Mouse (Mus musculus) forebrain, embryonic 14.5 days (tissue): ENCODE data around the gene Cdpf1. TPM values are rescaled to one million over a fixed set of nuclear protein-coding genes. Genes with fewer than 3 reads are reported as not detected.

Experiments
- ATAC-seq: fragments of 200-750 bp; cut with Nextera tagmentation; 2 replicates; pipeline ENCODE4 v1.8.0; 2017; ENCODE audit warnings: mild to moderate bottlenecking, moderate library complexity
- DNase-seq: peaks from one replicate; pipeline ENCODE4 v3.0.0-alpha.2; 2015; ENCODE audit warnings: low spot score
- H3K27ac ChIP-seq: fragments of 300-500 bp; sonication (generic); 2 replicates; pipeline ENCODE4 v1.5.1; 2014; ENCODE audit warnings: low read depth, mild to moderate bottlenecking, control low read depth, low read length, moderate library complexity
- H3K27me3 ChIP-seq: fragments of 300-500 bp; sonication (generic); replicated peaks from 2 replicates; pipeline ENCODE4 v1.6.1; 2014; ENCODE audit warnings: low read length, control low read depth, mixed read lengths; ENCODE audit not compliant: control insufficient read depth, insufficient read depth
- H3K36me3 ChIP-seq: fragments of 300-500 bp; sonication (generic); 2 replicates; pipeline ENCODE4 v1.6.1; 2014; ENCODE audit warnings: low read length, control low read depth; ENCODE audit not compliant: control insufficient read depth, insufficient read depth
- H3K4me1 ChIP-seq: fragments of 300-500 bp; sonication (generic); 2 replicates; pipeline ENCODE4 v1.6.1; 2014; ENCODE audit warnings: antibody characterized with exemption, low read length, control low read depth; ENCODE audit not compliant: control insufficient read depth, insufficient read depth
- H3K4me2 ChIP-seq: fragments of 300-500 bp; sonication (generic); 2 replicates; pipeline ENCODE4 v1.6.1; 2014; ENCODE audit warnings: mild to moderate bottlenecking, control low read depth, low read length
- H3K4me3 ChIP-seq: fragments of 300-500 bp; sonication (generic); 2 replicates; pipeline ENCODE4 v1.5.1; 2014; ENCODE audit warnings: low read depth, low read length, control low read depth
- H3K9ac ChIP-seq: fragments of 300-500 bp; sonication (generic); 2 replicates; pipeline ENCODE4 v1.6.1; 2014; ENCODE audit warnings: mild to moderate bottlenecking, low read length, control low read depth, moderate library complexity
- H3K9me3 ChIP-seq: fragments of 300-500 bp; sonication (generic); replicated peaks from 2 replicates; pipeline ENCODE4 v1.6.1; 2016; ENCODE audit warnings: low read length, control low read depth, mixed read lengths; ENCODE audit not compliant: control insufficient read depth
- WGBS: fragments of 180-500 bp; shearing (Covaris S2); extraction: QIAGEN DNeasy Blood & Tissue Kit; methylation state at CpG from one replicate; pipeline ENCODE4 v1.1.7; 2014; 5-methylcytosine and 5-hydroxymethylcytosine counted together
- polyA plus RNA-seq: library from polyadenylated mRNA; unstranded; fragments of >200 nt; fragmentation: Nextera tagmentation; extraction: Ambion mirVana; gene quantifications from 2 replicates; pipeline ENCODE4 v1.2.1, GENCODE M21; 2014

The Cdpf1 gene
- polyA plus RNA-seq, 1 experiment from 2014 or later, result 29.5 TPM

GRCm38 (mm10) chr15:85835335-85835734 lies 23.8 kb upstream of the Cdpf1 start:
- ATAC-seq (no peak), DNase-seq (no peak)
- H3K9me3 ChIP-seq, result no peaks in the 10 kb centered on the region
- no peaks in the 10 kb centered on the region for H3K27me3 ChIP-seq
- H3K4me2 ChIP-seq, result no peak overlapping the region
- no peak overlapping the region for H3K9ac ChIP-seq
- H3K4me3 ChIP-seq, result no peak overlapping the region
- no peaks in the 10 kb centered on the region for H3K36me3 ChIP-seq
- H3K27ac ChIP-seq, result no peak overlapping the region
- H3K4me1 ChIP-seq, result peaks cover 9% of the 10 kb centered on the region
- WGBS, result 53% methylated on average over 3 of the region's 3 CpGs

GRCm38 (mm10) chr15:85832599-85832998 lies 21.1 kb upstream of the Cdpf1 start:
- WGBS, result 53% methylated on average over 8 of the region's 8 CpGs
- no peaks in the 10 kb centered on the region for H3K27me3 ChIP-seq
- H3K27ac ChIP-seq, result no peak overlapping the region
- ATAC-seq (no peak), DNase-seq (no peak)
- H3K4me1 ChIP-seq, result peaks cover 9% of the 10 kb centered on the region
- no peaks in the 10 kb centered on the region for H3K36me3 ChIP-seq
- H3K9me3 ChIP-seq, result no peaks in the 10 kb centered on the region
- H3K9ac ChIP-seq, result peak overlapping the region; percentile 59
- peak overlapping the region; percentile 81 for H3K4me2 ChIP-seq
- peak overlapping the region; percentile 48 for H3K4me3 ChIP-seq

- Histone ChIP-seq H3K27ac (no peak within 1 kb of the TSS), H3K4me1 (peaks cover 9% of the 10 kb centered on the region), H3K4me2 (peak within 1 kb of the TSS; percentile 81), H3K36me3 (no peaks in the 10 kb centered on the region), H3K27me3 (no peaks in the 10 kb centered on the region), H3K4me3 (peak within 1 kb of the TSS; percentile 48), H3K9me3 (no peaks in the 10 kb centered on the region), H3K9ac (peak within 1 kb of the TSS; percentile 59)
- WGBS, result 1% methylated on average over 27 of the region's 27 CpGs
- DNase-seq, result peak; percentile 72
- peak; percentile 91 for ATAC-seq
Measured at GRCm38 (mm10) chr15:85831954-85832590, 20.6 kb upstream of the Cdpf1 start, which contains the start of gene Ttc38. Ttc38 (plus strand) TSS chr15:85832306.

GRCm38 (mm10) chr15:85829470-85829869 lies 18.0 kb upstream of the Cdpf1 start:
- ATAC-seq (no peak), DNase-seq (no peak)
- no peaks in the 10 kb centered on the region for H3K36me3 ChIP-seq
- H3K27me3 ChIP-seq, result no peaks in the 10 kb centered on the region
- H3K4me3 ChIP-seq, result no peak overlapping the region
- no peak overlapping the region for H3K4me2 ChIP-seq
- WGBS, result 70% methylated on average over 5 of the region's 5 CpGs
- H3K9me3 ChIP-seq, result no peaks in the 10 kb centered on the region
- no peak overlapping the region for H3K9ac ChIP-seq
- H3K27ac ChIP-seq, result no peak overlapping the region
- peaks cover 9% of the 10 kb centered on the region for H3K4me1 ChIP-seq

- H3K27me3 ChIP-seq, result no peaks in the 10 kb centered on the region
- DNase-seq, result no peak
- no peaks in the 10 kb centered on the region for H3K9me3 ChIP-seq
- no peak overlapping the region for H3K4me2 ChIP-seq
- H3K4me1 ChIP-seq, result peaks cover 9% of the 10 kb centered on the region
- 80% methylated on average over 4 of the region's 4 CpGs for WGBS
- no peak overlapping the region for H3K9ac ChIP-seq
- no peak overlapping the region for H3K27ac ChIP-seq
- ATAC-seq, result no peak
- H3K4me3 ChIP-seq, result no peak overlapping the region
- no peaks in the 10 kb centered on the region for H3K36me3 ChIP-seq
Measured at GRCm38 (mm10) chr15:85828071-85828470, 16.6 kb upstream of the Cdpf1 start.

GRCm38 (mm10) chr15:85826676-85827075 lies 15.2 kb upstream of the Cdpf1 start:
- DNase-seq, result no peak

GRCm38 (mm10) chr15:85822011-85822359 lies 10.5 kb upstream of the Cdpf1 start:
- DNase-seq (peak; percentile 8), ATAC-seq (no peak)
- WGBS, result 9% methylated on average over 4 of the region's 4 CpGs
- Histone ChIP-seq H3K27ac (no peak overlapping the region), H3K4me3 (peak overlapping the region; percentile 38), H3K27me3 (peaks cover 11% of the 10 kb centered on the region), H3K4me2 (peak overlapping the region; percentile 77), H3K9ac (no peak overlapping the region), H3K9me3 (no peaks in the 10 kb centered on the region), H3K36me3 (no peaks in the 10 kb centered on the region), H3K4me1 (no peaks in the 10 kb centered on the region)

More at GRCm38 (mm10) chr15:85826676-85827075, 15.2 kb upstream of the Cdpf1 start:
- H3K4me2 ChIP-seq, result no peak overlapping the region
- no peak overlapping the region for H3K9ac ChIP-seq
- H3K27me3 ChIP-seq, result no peaks in the 10 kb centered on the region; the same call in 1 of the 2 replicates
- no peaks in the 10 kb centered on the region for H3K36me3 ChIP-seq
- no peak for ATAC-seq
- WGBS, result 82% methylated on average over 5 of the region's 5 CpGs
- no peaks in the 10 kb centered on the region for H3K9me3 ChIP-seq
- H3K4me1 ChIP-seq, result peaks cover 3% of the 10 kb centered on the region; the same call in 1 of the 2 replicates
- no peak overlapping the region for H3K4me3 ChIP-seq
- H3K27ac ChIP-seq, result no peak overlapping the region

GRCm38 (mm10) chr15:85821203-85822010 lies 9.9 kb upstream of the Cdpf1 start, which contains the start of gene Pkdrej:
Pkdrej (minus strand) TSS chr15:85821734.
- Histone ChIP-seq H3K36me3 (no peaks in the 10 kb centered on the region), H3K9ac (peak within 1 kb of the TSS; percentile 66), H3K4me3 (peak within 1 kb of the TSS; percentile 38), H3K27me3 (peaks cover 11% of the 10 kb centered on the region), H3K4me1 (no peaks in the 10 kb centered on the region), H3K27ac (no peak within 1 kb of the TSS), H3K4me2 (peak within 1 kb of the TSS; percentile 77), H3K9me3 (no peaks in the 10 kb centered on the region)
- ATAC-seq (peak; percentile 44), DNase-seq (peak; percentile 19)
- 2% methylated on average over 64 of the region's 65 CpGs for WGBS

GRCm38 (mm10) chr15:85813428-85813827 lies 1.9 kb upstream of the Cdpf1 start:
- ATAC-seq (no peak), DNase-seq (no peak)
- Histone ChIP-seq H3K4me3 (no peak overlapping the region), H3K27me3 (no peaks in the 10 kb centered on the region; the same call in 1 of the 2 replicates), H3K9ac (no peak overlapping the region), H3K4me2 (no peak overlapping the region), H3K36me3 (no peaks in the 10 kb centered on the region), H3K27ac (no peak overlapping the region), H3K9me3 (no peaks in the 10 kb centered on the region), H3K4me1 (peaks cover 4% of the 10 kb centered on the region; the same call in 1 of the 2 replicates)
- 65% methylated on average over 10 of the region's 10 CpGs for WGBS
